Mouse (Mus musculus) Muller cell, postnatal 12 days (primary cell): ENCODE data around the gene Olfr1305.

Source experiments
- DNase-seq: peaks from one replicate; pipeline ENCODE4 v3.0.0-alpha.2; 2015; ENCODE audit errors: inconsistent ontology term

Gene Olfr1305

DNA sequence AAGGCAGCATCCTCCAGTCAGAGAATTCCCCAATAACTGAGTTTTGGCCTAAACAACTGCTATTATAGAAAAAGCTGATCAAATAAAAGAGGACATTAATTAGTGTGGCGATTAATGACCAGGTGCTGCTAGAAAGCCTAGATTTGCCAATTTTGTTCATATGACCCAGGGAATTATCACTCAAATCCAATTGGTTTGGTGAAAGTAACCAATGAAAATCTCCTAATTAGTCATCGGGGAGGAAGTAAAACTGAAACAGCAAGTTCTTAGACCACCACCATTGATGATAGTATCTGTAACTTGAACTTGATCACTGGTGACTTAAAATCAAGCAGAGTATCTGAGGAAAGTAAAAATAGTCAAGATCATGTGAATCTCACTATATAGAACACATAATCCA is at the start of gene Olfr1305:
Gene Olfr1305 (minus strand): TSS at position 101 of the 400 bp plus-strand sequence.
- no peak for DNase-seq

GRCm38 (mm10) chr2:111916171-111916570 is 39.2 kb upstream of the Olfr1305 start, which contains the start of gene Olfr1306:
Gene Olfr1306, minus strand, starts transcription at chr2:111916271.
- DNase-seq, result no peak

DNA sequence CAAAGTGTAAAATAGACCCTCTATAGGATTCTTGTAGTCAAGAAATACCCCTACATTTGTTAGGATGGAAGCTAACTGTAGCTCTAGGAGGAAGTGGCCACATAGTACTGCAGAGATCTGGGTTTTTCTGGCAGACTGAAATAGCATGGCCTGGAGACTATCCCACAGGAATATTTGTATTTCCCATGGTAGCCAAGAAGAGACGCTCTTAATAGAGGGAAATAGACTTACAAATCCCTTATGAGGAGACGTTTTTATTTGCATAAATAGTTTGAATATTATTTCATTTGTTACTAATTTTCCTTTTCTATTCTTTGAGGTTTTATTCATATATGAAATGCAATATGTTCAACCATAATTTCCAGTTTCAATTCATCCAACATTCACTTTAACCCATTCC is 56.7 kb downstream of the Olfr1305 start, which contains the start of gene Olfr1303:
Gene Olfr1303 (minus strand): TSS at position 101 of the 400 bp plus-strand sequence.
- DNase-seq, result no peak
